Mouse (Mus musculus) common myeloid progenitor, adult 5-6 weeks (primary cell): ENCODE measurements around the gene Gm20852. TPM values are rescaled to one million over a fixed set of nuclear protein-coding genes. Genes with fewer than 3 reads are reported as not detected.
"Not testable (repeated sequence)": the region's sequence is repeated elsewhere in the genome, so short reads cannot be mapped to it uniquely, and the experiment has no call there.

Experiments
- ATAC-seq: replicated peaks from 2 replicates; pipeline ENCODE4 v1.8.0; 2016; ENCODE audit warnings: low read depth, mild to moderate bottlenecking, moderate TSS enrichment, inconsistent platforms; ENCODE audit not compliant: poor library complexity, severe bottlenecking
- total RNA-seq: library from RNA; stranded (forward); fragments of 200-1000, 187-1606 nt; gene quantifications from 2 replicates; pipeline ENCODE4 v1.2.3, GENCODE M21; 2017

Gm20852 gene
- not detected in 2 replicates for total RNA-seq

GRCm38 (mm10) chrY:66742023-66742422, at the start of gene Gm20852:
Gm20852 (minus strand) TSS chrY:66742123.
- not testable (repeated sequence) for ATAC-seq
